Mouse (Mus musculus) hindbrain, embryonic 14.5 days (tissue): ENCODE results near the gene Ccer1. TPM values are rescaled to one million over a fixed set of nuclear protein-coding genes. Genes with fewer than 3 reads are reported as not detected.

Experiments used
- ATAC-seq: fragments of 200-750 bp; cut with Nextera tagmentation; 2 replicates; pipeline ENCODE4 v1.8.0; 2017; ENCODE audit warnings: moderate number of reproducible peaks, mild to moderate bottlenecking, moderate TSS enrichment, moderate library complexity; ENCODE audit not compliant: low FRiP score
- DNase-seq: peaks from one replicate; pipeline ENCODE4 v3.0.0-alpha.2; 2015; ENCODE audit warnings: low spot score
- H3K27ac ChIP-seq: fragments of 300-500 bp; sonication (generic); 2 replicates; pipeline ENCODE4 v1.5.1; 2014; ENCODE audit warnings: mild to moderate bottlenecking, moderate library complexity
- H3K27me3 ChIP-seq: fragments of 300-500 bp; sonication (generic); 2 replicates; pipeline ENCODE4 v1.6.1; 2014; ENCODE audit warnings: mild to moderate bottlenecking, low read length, mixed read lengths; ENCODE audit not compliant: control insufficient read depth, insufficient read depth
- H3K36me3 ChIP-seq: fragments of 300-500 bp; sonication (generic); replicated peaks from 2 replicates; pipeline ENCODE4 v1.6.1; 2014; ENCODE audit not compliant: control insufficient read depth, insufficient read depth
- H3K4me1 ChIP-seq: fragments of 300-500 bp; sonication (generic); replicated peaks from 2 replicates; pipeline ENCODE4 v1.6.1; 2014; ENCODE audit warnings: antibody characterized with exemption, low read length, mixed read lengths; ENCODE audit not compliant: control insufficient read depth, insufficient read depth
- H3K4me2 ChIP-seq: fragments of 300-500 bp; sonication (generic); replicated peaks from 2 replicates; pipeline ENCODE4 v1.6.1; 2014; ENCODE audit warnings: mild to moderate bottlenecking, moderate library complexity
- H3K4me3 ChIP-seq: fragments of 300-500 bp; sonication (generic); replicated peaks from 2 replicates; pipeline ENCODE4 v1.5.1; 2014; ENCODE audit warnings: mild to moderate bottlenecking, low read length
- H3K9ac ChIP-seq: fragments of 300-500 bp; sonication (generic); 2 replicates; pipeline ENCODE4 v1.6.1; 2014
- H3K9me3 ChIP-seq: fragments of 300-500 bp; sonication (generic); 2 replicates; pipeline ENCODE4 v1.6.1; 2016; ENCODE audit warnings: low read length; ENCODE audit not compliant: control insufficient read depth
- WGBS: fragments of 180-500 bp; shearing (Covaris S2); extraction: QIAGEN DNeasy Blood & Tissue Kit; methylation state at CpG from one replicate; pipeline ENCODE4 v1.1.7; 2014; 5-methylcytosine and 5-hydroxymethylcytosine counted together
- polyA plus RNA-seq: library from polyadenylated mRNA; unstranded; fragments of >200 nt; fragmentation: Nextera tagmentation; extraction: Ambion mirVana; gene quantifications from 2 replicates; pipeline ENCODE4 v1.2.1, GENCODE M21; 2014

The Ccer1 gene
- polyA plus RNA-seq = not detected in 2 replicates

- H3K9me3 ChIP-seq = no peaks in the 10 kb centered on the region; the same call in 1 of the 2 replicates
- WGBS = 78% methylated on average over 20 of the region's 20 CpGs
- H3K36me3 ChIP-seq = no peaks in the 10 kb centered on the region
- ATAC-seq (no peak), DNase-seq (no peak)
- H3K9ac ChIP-seq = no peak within 1 kb of the TSS
- H3K27me3 ChIP-seq = no peaks in the 10 kb centered on the region
- H3K4me2 ChIP-seq = no peak within 1 kb of the TSS
- H3K4me3 ChIP-seq = no peak within 1 kb of the TSS
- no peaks in the 10 kb centered on the region for H3K4me1 ChIP-seq
- H3K27ac ChIP-seq = no peak within 1 kb of the TSS
These were observed at the start of gene Ccer1 for GRCm38 (mm10) chr10:97692913-97693312. Gene Ccer1, plus strand, starts transcription at chr10:97693059.

GRCm38 (mm10) chr10:97643768-97644167, 49.1 kb upstream of the Ccer1 start, which contains the start of gene Epyc:
Gene Epyc, plus strand, starts transcription at chr10:97644068.
- DNase-seq = no peak
- Histone ChIP-seq H3K4me2 (no peak within 1 kb of the TSS), H3K9me3 (no peaks in the 10 kb centered on the region), H3K27ac (no peak within 1 kb of the TSS), H3K9ac (no peak within 1 kb of the TSS), H3K4me1 (no peaks in the 10 kb centered on the region), H3K36me3 (no peaks in the 10 kb centered on the region), H3K4me3 (no peak within 1 kb of the TSS), H3K27me3 (no peaks in the 10 kb centered on the region)
- no peak for ATAC-seq
- 84% methylated on average over 2 of the region's 2 CpGs for WGBS

GRCm38 (mm10) chr10:97650334-97650733, 42.5 kb upstream of the Ccer1 start:
- DNase-seq = no peak
- no peak overlapping the region for H3K9ac ChIP-seq
- H3K4me1 ChIP-seq = no peaks in the 10 kb centered on the region
- H3K9me3 ChIP-seq = no peaks in the 10 kb centered on the region
- H3K36me3 ChIP-seq = no peaks in the 10 kb centered on the region
- no peak overlapping the region for H3K4me2 ChIP-seq
- WGBS = 67% methylated on average over 2 of the region's 2 CpGs
- ATAC-seq = no peak
- no peak overlapping the region for H3K27ac ChIP-seq
- no peak overlapping the region for H3K4me3 ChIP-seq
- H3K27me3 ChIP-seq = no peaks in the 10 kb centered on the region

- no peaks in the 10 kb centered on the region for H3K27me3 ChIP-seq
- no peak overlapping the region for H3K4me2 ChIP-seq
- no peaks in the 10 kb centered on the region for H3K9me3 ChIP-seq
- WGBS = 86% methylated on average over 1 of the region's 1 CpGs
- no peaks in the 10 kb centered on the region for H3K36me3 ChIP-seq
- H3K27ac ChIP-seq = no peak overlapping the region
- no peak overlapping the region for H3K9ac ChIP-seq
- no peak for ATAC-seq
- H3K4me1 ChIP-seq = no peaks in the 10 kb centered on the region
- H3K4me3 ChIP-seq = no peak overlapping the region
- no peak for DNase-seq
These were observed 33.4 kb upstream of the Ccer1 start for GRCm38 (mm10) chr10:97659489-97659888.

GRCm38 (mm10) chr10:97668656-97669055, 24.2 kb upstream of the Ccer1 start:
- no peak overlapping the region for H3K4me2 ChIP-seq
- 61% methylated on average over 4 of the region's 4 CpGs for WGBS
- no peak for DNase-seq
- H3K9me3 ChIP-seq = no peaks in the 10 kb centered on the region
- no peaks in the 10 kb centered on the region for H3K27me3 ChIP-seq
- no peak overlapping the region for H3K4me3 ChIP-seq
- H3K36me3 ChIP-seq = no peaks in the 10 kb centered on the region
- H3K27ac ChIP-seq = no peak overlapping the region
- no peak overlapping the region for H3K9ac ChIP-seq
- ATAC-seq = no peak
- no peaks in the 10 kb centered on the region for H3K4me1 ChIP-seq

- DNase-seq (peak; percentile 49), ATAC-seq (no peak)
- H3K36me3 ChIP-seq = no peaks in the 10 kb centered on the region
- 80% methylated on average over 4 of the region's 4 CpGs for WGBS
- H3K27me3 ChIP-seq = no peaks in the 10 kb centered on the region
- H3K9ac ChIP-seq = no peak overlapping the region
- H3K4me2 ChIP-seq = no peak overlapping the region
- no peak overlapping the region for H3K27ac ChIP-seq
- H3K4me3 ChIP-seq = no peak overlapping the region
- H3K9me3 ChIP-seq = no peaks in the 10 kb centered on the region
- H3K4me1 ChIP-seq = no peaks in the 10 kb centered on the region
These were observed 22.7 kb upstream of the Ccer1 start for GRCm38 (mm10) chr10:97670202-97670601.

- Histone ChIP-seq H3K4me2 (no peak overlapping the region), H3K9ac (no peak overlapping the region), H3K27ac (no peak overlapping the region), H3K9me3 (no peaks in the 10 kb centered on the region), H3K4me3 (no peak overlapping the region), H3K36me3 (no peaks in the 10 kb centered on the region), H3K27me3 (no peaks in the 10 kb centered on the region), H3K4me1 (no peaks in the 10 kb centered on the region)
- no peak for ATAC-seq
- WGBS = 82% methylated on average over 2 of the region's 2 CpGs
- DNase-seq = no peak
These were observed 19.6 kb upstream of the Ccer1 start for GRCm38 (mm10) chr10:97673239-97673638.

GRCm38 (mm10) chr10:97682981-97683380, 9.9 kb upstream of the Ccer1 start:
- ATAC-seq (no peak), DNase-seq (no peak)
- Histone ChIP-seq H3K9ac (no peak overlapping the region), H3K4me2 (no peak overlapping the region), H3K27ac (no peak overlapping the region), H3K9me3 (no peaks in the 10 kb centered on the region), H3K36me3 (no peaks in the 10 kb centered on the region), H3K27me3 (no peaks in the 10 kb centered on the region), H3K4me3 (no peak overlapping the region), H3K4me1 (no peaks in the 10 kb centered on the region)

- Histone ChIP-seq H3K9ac (no peak overlapping the region), H3K27me3 (no peaks in the 10 kb centered on the region), H3K4me2 (no peak overlapping the region), H3K4me3 (no peak overlapping the region), H3K4me1 (no peaks in the 10 kb centered on the region), H3K9me3 (no peaks in the 10 kb centered on the region), H3K27ac (no peak overlapping the region), H3K36me3 (no peaks in the 10 kb centered on the region)
- ATAC-seq (no peak), DNase-seq (no peak)
- 63% methylated on average over 1 of the region's 1 CpGs for WGBS
These were observed 5.7 kb upstream of the Ccer1 start for GRCm38 (mm10) chr10:97687198-97687597.

- WGBS = 70% methylated on average over 3 of the region's 3 CpGs
- Histone ChIP-seq H3K27ac (no peak overlapping the region), H3K4me1 (no peaks in the 10 kb centered on the region), H3K4me3 (no peak overlapping the region), H3K36me3 (no peaks in the 10 kb centered on the region), H3K9me3 (no peaks in the 10 kb centered on the region; the same call in 1 of the 2 replicates), H3K4me2 (no peak overlapping the region), H3K27me3 (no peaks in the 10 kb centered on the region), H3K9ac (no peak overlapping the region)
- DNase-seq (peak; percentile 70), ATAC-seq (no peak)
These were observed 3.4 kb upstream of the Ccer1 start for GRCm38 (mm10) chr10:97689425-97689824.
